Mouse (Mus musculus) lung, adult 2 months (tissue): ENCODE measurements around the gene Olfr524. TPM values are rescaled to one million over a fixed set of nuclear protein-coding genes. Genes with fewer than 3 reads are reported as not detected.

Source experiments
- DNase-seq: peaks from one replicate; pipeline ENCODE4 v3.0.0; 2022
- H3K4me1 ChIP-seq: fragments of 200-500 bp; 2 replicates; pipeline ENCODE4 v1.6.1; 2011; ENCODE audit warnings: low read length; ENCODE audit not compliant: control insufficient read depth, insufficient read depth
- H3K4me3 ChIP-seq: fragments of 200-500 bp; replicated peaks from 2 replicates; pipeline ENCODE3; 2011; ENCODE audit warnings: low read depth, mild to moderate bottlenecking, control low read depth, low read length; ENCODE audit errors: extremely low read depth
- CTCF ChIP-seq: fragments of 200-500 bp; IDR thresholded peaks from 2 replicates; pipeline ENCODE4 v1.5.1; 2011; ENCODE audit warnings: mild to moderate bottlenecking, low read length, control low read depth; ENCODE audit not compliant: insufficient read depth
- POLR2A ChIP-seq: fragments of 200-500 bp; IDR thresholded peaks from 2 replicates; pipeline ENCODE4 v1.6.1; 2011; ENCODE audit warnings: low read depth, mild to moderate bottlenecking, control low read depth, low read length, borderline replicate concordance; ENCODE audit errors: extremely low read depth
- WGBS: fragments of 180-500 bp; shearing (Covaris S2); methylation state at CpG from one replicate; pipeline ENCODE4 v1.1.7; 2018; 5-methylcytosine and 5-hydroxymethylcytosine counted together
- polyA plus RNA-seq: library from polyadenylated mRNA; depleted of rRNA; stranded (reverse); fragments of >200 nt; gene quantifications from 2 replicates; pipeline ENCODE4 v1.2.3, GENCODE M21; 2012; rRNA removed

The Olfr524 gene
- polyA plus RNA-seq: not detected in 2 replicates

- DNase-seq: no peak
- no peak for TF ChIP-seq POLR2A
- TF ChIP-seq CTCF: no peak
- no peaks in the 10 kb centered on the region for H3K4me1 ChIP-seq
- H3K4me3 ChIP-seq: no peak within 1 kb of the TSS
Observed at GRCm38 (mm10) chr7:140205864-140206263, at the start of gene Olfr524. TSS of gene Olfr524 (minus strand) at chr7:140205964.

GRCm38 (mm10) chr7:140253780-140254299 is 48.1 kb upstream of the Olfr524 start:
- Histone ChIP-seq H3K4me1 (no peaks in the 10 kb centered on the region), H3K4me3 (no peak overlapping the region)
- WGBS: 80% methylated on average over 7 of the region's 7 CpGs
- no peak for DNase-seq
- no peak for TF ChIP-seq CTCF
- no peak for TF ChIP-seq POLR2A

GRCm38 (mm10) chr7:140247216-140247615 is 41.5 kb upstream of the Olfr524 start, which contains the start of gene 5830411N06Rik:
TSS of gene 5830411N06Rik (plus strand) at chr7:140247284.
- WGBS: 67% methylated on average over 4 of the region's 4 CpGs
- no peak for DNase-seq
- H3K4me1 ChIP-seq: no peaks in the 10 kb centered on the region
- no peak within 1 kb of the TSS for H3K4me3 ChIP-seq
- TF ChIP-seq POLR2A (no peak), CTCF (no peak)

- no peaks in the 10 kb centered on the region for H3K4me1 ChIP-seq
- no peak for DNase-seq
- 97% methylated on average over 3 of the region's 3 CpGs for WGBS
- H3K4me3 ChIP-seq: no peak overlapping the region
- TF ChIP-seq POLR2A: no peak
- TF ChIP-seq CTCF: no peak
Observed at GRCm38 (mm10) chr7:140233696-140234095, 27.9 kb upstream of the Olfr524 start.

GRCm38 (mm10) chr7:140231026-140231425 is 25.3 kb upstream of the Olfr524 start:
- DNase-seq: no peak
- 71% methylated on average over 2 of the region's 2 CpGs for WGBS
- TF ChIP-seq CTCF: no peak
- no peak for TF ChIP-seq POLR2A
- Histone ChIP-seq H3K4me3 (no peak overlapping the region), H3K4me1 (no peaks in the 10 kb centered on the region)

- Histone ChIP-seq H3K4me3 (no peak overlapping the region), H3K4me1 (no peaks in the 10 kb centered on the region)
- 83% methylated on average over 13 of the region's 13 CpGs for WGBS
- no peak for DNase-seq
- no peak for TF ChIP-seq POLR2A
- TF ChIP-seq CTCF: no peak
Observed at GRCm38 (mm10) chr7:140228476-140228875, 22.7 kb upstream of the Olfr524 start.

GRCm38 (mm10) chr7:140224209-140224608 is 18.4 kb upstream of the Olfr524 start:
- 78% methylated on average over 13 of the region's 13 CpGs for WGBS
- TF ChIP-seq CTCF (no peak), POLR2A (no peak)
- H3K4me3 ChIP-seq: no peak overlapping the region
- DNase-seq: no peak
- H3K4me1 ChIP-seq: no peaks in the 10 kb centered on the region

GRCm38 (mm10) chr7:140220375-140220774 is 14.6 kb upstream of the Olfr524 start:
- DNase-seq: no peak
- Histone ChIP-seq H3K4me1 (no peaks in the 10 kb centered on the region), H3K4me3 (no peak overlapping the region)
- 71% methylated on average over 4 of the region's 4 CpGs for WGBS
- TF ChIP-seq CTCF (no peak), POLR2A (no peak)

- Histone ChIP-seq H3K4me1 (no peaks in the 10 kb centered on the region), H3K4me3 (no peak overlapping the region)
- TF ChIP-seq CTCF: no peak
- no peak for DNase-seq
- WGBS: 19% methylated on average over 1 of the region's 1 CpGs
Observed at GRCm38 (mm10) chr7:140219268-140219667, 13.5 kb upstream of the Olfr524 start.

GRCm38 (mm10) chr7:140217967-140218366 is 12.2 kb upstream of the Olfr524 start, which contains the start of gene Cd163l1:
TSS of gene Cd163l1 (plus strand) at chr7:140218267.
- no peak for DNase-seq
- H3K4me3 ChIP-seq: no peak within 1 kb of the TSS
- TF ChIP-seq CTCF (no peak), POLR2A (no peak)
- H3K4me1 ChIP-seq: no peaks in the 10 kb centered on the region
- 79% methylated on average over 2 of the region's 2 CpGs for WGBS

GRCm38 (mm10) chr7:140213841-140214240 is 8.1 kb upstream of the Olfr524 start:
- H3K4me3 ChIP-seq: no peak overlapping the region
- 67% methylated on average over 5 of the region's 5 CpGs for WGBS
- no peaks in the 10 kb centered on the region for H3K4me1 ChIP-seq
- no peak for DNase-seq
- TF ChIP-seq POLR2A: no peak
- TF ChIP-seq CTCF: no peak
